ENCODE assay signal across 12 mouse cellular contexts in the genomic region with DNA sequence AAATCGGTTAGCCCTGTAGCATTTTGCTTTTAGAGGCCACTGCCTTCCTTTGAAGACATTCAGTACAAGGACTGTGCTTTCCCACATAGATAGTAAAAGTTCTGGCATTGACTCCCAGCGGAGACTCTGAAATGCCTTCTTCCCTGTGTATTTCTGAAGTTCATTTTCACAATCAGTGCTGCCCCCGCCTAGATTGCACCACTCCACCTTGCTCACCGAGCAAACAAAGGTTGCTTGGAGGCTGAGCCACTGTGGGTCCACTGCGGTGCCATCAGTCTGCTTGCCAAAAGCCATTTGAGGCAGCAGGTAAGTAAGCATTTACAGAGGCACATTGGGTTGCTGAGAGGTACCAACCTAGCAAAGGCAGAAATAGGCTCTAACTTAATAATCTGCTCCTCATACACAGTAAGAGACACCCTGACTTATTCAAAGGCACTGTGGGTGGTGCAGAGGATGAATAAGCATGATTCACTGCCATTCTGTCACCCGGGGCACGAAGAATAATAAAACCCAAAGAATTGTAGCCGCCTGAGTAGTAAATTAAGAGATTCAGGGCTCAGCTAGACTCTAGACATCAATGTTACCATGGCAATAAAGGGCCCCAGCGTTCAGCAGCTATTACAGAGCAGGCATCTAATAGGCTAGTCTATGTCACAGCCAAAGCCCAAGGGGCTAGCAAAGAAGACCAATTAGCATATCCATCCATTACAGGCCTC. TPM values are rescaled to one million over a fixed set of nuclear protein-coding genes. Genes with fewer than 3 reads are reported as not detected.
A peak's percentile ranks its signal among the peaks of the same experiment; 100 is the strongest.
DNase-seq lines count a peak whose midpoint lies in the region; ATAC-seq and TF ChIP-seq lines count a peak whose summit lies in the region.
"Had no signal": no experiment of that assay in that cellular context is flagged by ENCODE, and none has a peak within 500 bp of the region (broad histone marks: within the 10 kb centered on the region; RNA-seq: fewer than 3 reads in every experiment).

No protein-coding gene starts in this region.

- WGBS in forebrain, embryonic 10.5 days: 67% methylated on average over 9 of the region's 9 CpGs
- WGBS in hindbrain, postnatal 0 days: 37% methylated on average over 9 of the region's 9 CpGs
- WGBS in neural tube, embryonic 14.5 days: 29% methylated on average over 9 of the region's 9 CpGs
- WGBS in thymus, adult 2 months: 87% methylated on average over 9 of the region's 9 CpGs

- no peak overlapping the region for H3K4me3 ChIP-seq in forebrain, embryonic 10.5 days
- H3K4me3 ChIP-seq in hindbrain, postnatal 0 days (ENCODE audit: low read length): no peak overlapping the region
- no peak overlapping the region for H3K4me3 ChIP-seq in neural tube, embryonic 14.5 days (ENCODE audit: low read depth, low read length)
- H3K4me3 ChIP-seq in thymus, adult 2 months (ENCODE audit: control insufficient read depth, insufficient read depth, low read length): no peak overlapping the region

- no peak overlapping the region for H3K27ac ChIP-seq in forebrain, embryonic 10.5 days
- H3K27ac ChIP-seq in hindbrain, postnatal 0 days: no peak overlapping the region
- H3K27ac ChIP-seq in neural tube, embryonic 14.5 days (ENCODE audit: low read depth, low read length): peak overlapping the region; percentile 67
- H3K27ac ChIP-seq in thymus, adult 2 months (ENCODE audit: control insufficient read depth, insufficient read depth, low read length): no peak overlapping the region
- H3K27ac ChIP-seq: liver, embryonic 14.5 days had no signal

- ATAC-seq in hindbrain, postnatal 0 days: peak; percentile 96
- ATAC-seq in neural tube, embryonic 14.5 days (ENCODE audit: low read depth): peak; percentile 98
- ATAC-seq in megakaryocyte-erythroid progenitor cell, adult 5-6 weeks (replicated peaks; ENCODE audit: low FRiP score, low TSS enrichment, poor library complexity, severe bottlenecking): no peak

- H3K9ac ChIP-seq in hindbrain, postnatal 0 days (replicated peaks; ENCODE audit: low read length): no peak overlapping the region
- H3K9ac ChIP-seq in neural tube, embryonic 14.5 days (replicated peaks; ENCODE audit: low read depth, low read length): no peak overlapping the region
- H3K9ac ChIP-seq: liver, embryonic 14.5 days had no signal

- H3K4me2 ChIP-seq in hindbrain, postnatal 0 days (ENCODE audit: low read depth, low read length): no peak overlapping the region
- H3K4me2 ChIP-seq in neural tube, embryonic 14.5 days (ENCODE audit: low read depth, low read length): no peak overlapping the region

- H3K27me3 ChIP-seq in forebrain, embryonic 10.5 days (ENCODE audit: poor library complexity, severe bottlenecking): no peaks in the 10 kb centered on the region
- no peaks in the 10 kb centered on the region for H3K27me3 ChIP-seq in hindbrain, postnatal 0 days (ENCODE audit: insufficient read depth, low read length)
- no peaks in the 10 kb centered on the region for H3K27me3 ChIP-seq in neural tube, embryonic 14.5 days (ENCODE audit: control insufficient read depth, insufficient read depth, low read length)
- H3K27me3 ChIP-seq in thymus, adult 2 months (ENCODE audit: control insufficient read depth, insufficient read depth, low read length): no peaks in the 10 kb centered on the region

- DNase-seq in lung, adult 18-20 months: peak; percentile 14 to 43
- DNase-seq in lung, postnatal 4 days: no peak
- DNase-seq in forebrain, embryonic 10.5 days (ENCODE audit: extremely low spot score, low spot score): peak; percentile 42
- peak; percentile 68 for DNase-seq in hindbrain, postnatal 0 days (ENCODE audit: low spot score)
- no peak for DNase-seq in thymus, adult 2 months
- no peak for DNase-seq in cerebellum, postnatal 14 days
- DNase-seq: cerebellum, adult 11-12 months; heart, postnatal 4 days had no signal

- H3K9me3 ChIP-seq in forebrain, embryonic 10.5 days: no peaks in the 10 kb centered on the region
- no peaks in the 10 kb centered on the region for H3K9me3 ChIP-seq in hindbrain, postnatal 0 days (ENCODE audit: low read length)
- H3K9me3 ChIP-seq in neural tube, embryonic 14.5 days (ENCODE audit: control insufficient read depth, low read length): no peaks in the 10 kb centered on the region

- peaks cover 21% of the 10 kb centered on the region for H3K4me1 ChIP-seq in forebrain, embryonic 10.5 days
- no peaks in the 10 kb centered on the region for H3K4me1 ChIP-seq in hindbrain, postnatal 0 days (ENCODE audit: insufficient read depth, low read length)
- H3K4me1 ChIP-seq in neural tube, embryonic 14.5 days (ENCODE audit: control insufficient read depth, insufficient read depth, low read length): no peaks in the 10 kb centered on the region
- H3K4me1 ChIP-seq in thymus, adult 2 months (replicated peaks; ENCODE audit: control insufficient read depth, insufficient read depth, low read length): no peaks in the 10 kb centered on the region

- TF ChIP-seq CTCF in hindbrain, postnatal 0 days (IDR thresholded peaks at IDR 0.05; ENCODE audit: low read depth): no peak
- TF ChIP-seq CTCF in thymus, adult 2 months (IDR thresholded peaks at IDR 0.05; ENCODE audit: borderline replicate concordance, control insufficient read depth, extremely low read depth, insufficient read depth, low read length, poor library complexity): no peak

- H3K36me3 ChIP-seq in forebrain, embryonic 10.5 days (replicated peaks): no peaks in the 10 kb centered on the region
- no peaks in the 10 kb centered on the region for H3K36me3 ChIP-seq in hindbrain, postnatal 0 days (ENCODE audit: insufficient read depth, low read length)
- no peaks in the 10 kb centered on the region for H3K36me3 ChIP-seq in neural tube, embryonic 14.5 days (ENCODE audit: control insufficient read depth, insufficient read depth, low read length)
- no peaks in the 10 kb centered on the region for H3K36me3 ChIP-seq in thymus, adult 2 months (ENCODE audit: control insufficient read depth, insufficient read depth, low read length)

- no peak for TF ChIP-seq POLR2A in thymus, adult 2 months (IDR thresholded peaks at IDR 0.05; ENCODE audit: control insufficient read depth, extremely low read depth, insufficient read depth, low read length, poor library complexity)

RNA-seq across cellular contexts. Expression of gene Atp1b4, which starts 2.9 kb away (rescaled TPM):
- polyA plus RNA-seq in forebrain, embryonic 10.5 days (2016; fragmentation: Nextera tagmentation; extraction: Ambion mirVana): not detected in 2 replicates
- 0.47 TPM in 1 of 2 replicates, not detected in the other for total RNA-seq in hindbrain, postnatal 0 days (2014; rRNA removed)
- not detected in 2 replicates for polyA plus RNA-seq in hindbrain, postnatal 0 days (2015; fragmentation: Nextera tagmentation; extraction: Ambion mirVana)
- 0.15 TPM in 1 of 2 replicates, not detected in the other for polyA plus RNA-seq in neural tube, embryonic 14.5 days (2014; fragmentation: Nextera tagmentation; extraction: Ambion mirVana)
- not detected in 2 replicates for total RNA-seq in megakaryocyte-erythroid progenitor cell, adult 5-6 weeks (2014; fragmentation: Nextera tagmentation)
- total RNA-seq in megakaryocyte-erythroid progenitor cell, adult 5-6 weeks (2017): not detected in 2 replicates
- polyA plus RNA-seq in thymus, adult 2 months (2012; rRNA removed): not detected in 2 replicates
- polyA plus RNA-seq: frontal cortex, adult 2 months; liver, embryonic 14.5 days had no signal

Comparison
In these comparisons a context has a peak if more than half of its experiments do, and no peak if none do; other contexts are left out.
1. DNase-seq: peak in lung, adult 18-20 months (2 of 2), forebrain, embryonic 10.5 days (single experiment) and hindbrain, postnatal 0 days (single experiment); none in lung, postnatal 4 days (0 of 2), thymus, adult 2 months (single experiment) and cerebellum, postnatal 14 days (0 of 2).